Mouse (Mus musculus) lung, embryonic 16.5 days (tissue): ENCODE measurements around the gene Igf1r. TPM values are rescaled to one million over a fixed set of nuclear protein-coding genes. Genes with fewer than 3 reads are reported as not detected.

ENCODE experiments used
- ATAC-seq: fragments of 200-750 bp; cut with Nextera tagmentation; 2 replicates; pipeline ENCODE4 v1.8.0; 2017; ENCODE audit warnings: low read depth, mild to moderate bottlenecking, moderate library complexity
- H3K27ac ChIP-seq: fragments of 300-500 bp; sonication (generic); 2 replicates; pipeline ENCODE4 v1.5.1; 2014; ENCODE audit warnings: mild to moderate bottlenecking, control low read depth, low read length
- H3K27me3 ChIP-seq: fragments of 300-500 bp; sonication (generic); 2 replicates; pipeline ENCODE4 v1.6.1; 2014; ENCODE audit warnings: low read depth, low read length, mixed read lengths; ENCODE audit not compliant: control insufficient read depth, insufficient read depth
- H3K36me3 ChIP-seq: fragments of 300-500 bp; sonication (generic); 2 replicates; pipeline ENCODE4 v1.6.1; 2014; ENCODE audit warnings: low read length; ENCODE audit not compliant: control insufficient read depth, insufficient read depth
- H3K4me1 ChIP-seq: fragments of 300-500 bp; sonication (generic); replicated peaks from 2 replicates; pipeline ENCODE4 v1.6.1; 2014; ENCODE audit warnings: low read length, mixed read lengths; ENCODE audit not compliant: control insufficient read depth, insufficient read depth
- H3K4me2 ChIP-seq: fragments of 300-500 bp; sonication (generic); 2 replicates; pipeline ENCODE4 v1.6.1; 2014; ENCODE audit warnings: low read depth, low read length, control low read depth
- H3K4me3 ChIP-seq: fragments of 300-500 bp; sonication (generic); 2 replicates; pipeline ENCODE4 v1.5.1; 2014; ENCODE audit warnings: mild to moderate bottlenecking, low read length, control low read depth
- H3K9ac ChIP-seq: fragments of 300-500 bp; sonication (generic); 2 replicates; pipeline ENCODE4 v1.6.1; 2014; ENCODE audit warnings: low read length, control low read depth
- H3K9me3 ChIP-seq: fragments of 300-500 bp; sonication (generic); 2 replicates; pipeline ENCODE4 v1.6.1; 2016; ENCODE audit warnings: low read length; ENCODE audit not compliant: control insufficient read depth
- WGBS: fragments of 180-500 bp; shearing (Covaris S2); extraction: QIAGEN DNeasy Blood & Tissue Kit; methylation state at CpG from one replicate; pipeline ENCODE4 v1.1.7; 2014; 5-methylcytosine and 5-hydroxymethylcytosine counted together
- polyA plus RNA-seq: library from polyadenylated mRNA; unstranded; fragments of >200 nt; fragmentation: Nextera tagmentation; extraction: Ambion mirVana; gene quantifications from 2 replicates; pipeline ENCODE4 v1.2.1, GENCODE M21; 2015

Gene Igf1r
- polyA plus RNA-seq, 1 experiment from 2014 or later = 19.9 TPM

DNA sequence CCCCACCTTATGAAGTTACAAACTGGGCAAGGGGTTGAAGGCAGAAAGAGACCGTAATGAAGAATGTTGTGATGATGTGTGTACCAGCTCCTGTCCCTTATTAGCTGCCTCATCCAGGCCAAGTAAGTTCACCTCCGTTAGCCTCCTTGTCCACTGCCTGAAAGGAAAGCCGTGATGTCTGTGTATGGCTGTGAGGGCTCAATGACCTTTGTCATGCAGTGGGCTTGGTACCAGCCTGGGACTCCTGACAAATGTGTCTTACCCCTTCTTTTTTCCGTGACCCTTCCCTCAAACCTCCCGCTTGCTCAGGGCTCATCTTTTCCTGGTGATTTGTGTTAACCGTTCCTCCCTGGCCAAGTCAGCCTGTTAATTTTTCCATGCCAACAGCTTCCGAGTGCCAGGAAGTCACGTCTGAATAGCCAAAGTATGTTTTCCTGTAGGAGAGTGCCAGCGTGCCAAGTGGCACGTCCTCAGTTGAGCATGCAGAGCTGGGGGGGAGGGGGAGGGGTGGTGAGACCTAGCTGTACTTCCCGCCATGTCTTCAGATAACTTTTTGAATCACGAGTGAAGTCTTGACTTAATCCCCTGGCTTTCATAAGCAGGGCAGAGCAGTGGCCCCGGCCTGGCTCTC is 178.4 kb downstream of the Igf1r start:
- Histone ChIP-seq H3K4me2 (0 out of 2 replicates have a peak overlapping the region, but pooled peaks have one; percentile 8), H3K27me3 (no peaks in the 10 kb centered on the region), H3K9ac (peak overlapping the region; percentile 35; the same call in 1 of the 2 replicates), H3K9me3 (no peaks in the 10 kb centered on the region), H3K36me3 (no peaks in the 10 kb centered on the region), H3K4me3 (no peak overlapping the region), H3K27ac (peak overlapping the region; percentile 32; the same call in 1 of the 2 replicates), H3K4me1 (peaks cover 49% of the 10 kb centered on the region)
- WGBS = 43% methylated on average over 13 of the region's 13 CpGs
- ATAC-seq = no peak

DNA sequence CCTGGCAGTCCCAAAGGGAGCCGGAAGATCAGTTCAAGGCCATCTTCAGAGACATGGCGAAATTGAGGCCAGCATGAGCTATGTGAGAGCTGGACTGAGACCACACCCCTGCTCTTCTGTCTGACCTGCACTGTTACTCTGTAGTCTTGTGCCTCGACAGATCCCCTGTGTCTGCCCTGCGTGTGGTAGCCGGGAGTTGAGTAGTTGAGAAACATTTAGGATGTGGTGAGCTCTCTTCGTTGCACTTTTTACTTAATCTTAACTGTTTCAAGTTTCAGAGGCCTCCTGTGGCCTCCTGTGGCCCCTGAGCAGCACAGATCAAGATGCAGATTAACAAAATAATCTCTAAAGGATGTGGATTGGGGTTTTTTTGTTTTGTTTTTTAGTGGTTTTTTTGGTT is 181.1 kb downstream of the Igf1r start:
- Histone ChIP-seq H3K4me2 (no peak overlapping the region), H3K9me3 (no peaks in the 10 kb centered on the region), H3K27ac (no peak overlapping the region), H3K4me1 (peaks cover 35% of the 10 kb centered on the region), H3K4me3 (no peak overlapping the region), H3K27me3 (no peaks in the 10 kb centered on the region), H3K36me3 (no peaks in the 10 kb centered on the region), H3K9ac (no peak overlapping the region)
- whole genome bisulfite sequencing = 52% methylated on average over 6 of the region's 6 CpGs
- ATAC-seq = no peak

DNA sequence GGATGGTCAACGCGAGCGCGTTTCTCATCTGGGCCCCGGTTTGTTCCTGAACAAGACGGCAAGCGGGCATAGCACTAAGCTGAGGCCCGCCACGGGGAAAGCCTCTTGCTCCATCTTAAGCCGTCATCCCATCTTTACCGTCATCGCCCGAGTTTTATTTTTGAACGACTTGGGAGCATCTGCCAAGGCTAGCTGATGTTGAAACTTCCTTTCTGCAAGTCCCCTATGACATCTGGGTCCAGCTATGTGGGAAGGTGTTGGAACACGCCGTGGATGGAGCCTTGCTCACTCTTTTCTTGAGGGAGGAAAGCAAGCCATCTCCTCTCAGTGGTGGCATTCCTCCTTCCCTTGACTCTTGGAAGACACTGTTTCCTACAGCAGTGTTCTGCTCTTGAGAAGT is 182.3 kb downstream of the Igf1r start:
- no peaks in the 10 kb centered on the region for H3K27me3 ChIP-seq
- 0 out of 2 replicates have a peak overlapping the region, but pooled peaks have one; percentile 10 for H3K27ac ChIP-seq
- H3K9me3 ChIP-seq = no peaks in the 10 kb centered on the region
- peaks cover 38% of the 10 kb centered on the region for H3K4me1 ChIP-seq
- H3K36me3 ChIP-seq = no peaks in the 10 kb centered on the region
- no peak overlapping the region for H3K9ac ChIP-seq
- peak overlapping the region; percentile 34 for H3K4me2 ChIP-seq
- no peak overlapping the region for H3K4me3 ChIP-seq
- peak; percentile 62 for ATAC-seq
- WGBS = 62% methylated on average over 16 of the region's 16 CpGs

DNA sequence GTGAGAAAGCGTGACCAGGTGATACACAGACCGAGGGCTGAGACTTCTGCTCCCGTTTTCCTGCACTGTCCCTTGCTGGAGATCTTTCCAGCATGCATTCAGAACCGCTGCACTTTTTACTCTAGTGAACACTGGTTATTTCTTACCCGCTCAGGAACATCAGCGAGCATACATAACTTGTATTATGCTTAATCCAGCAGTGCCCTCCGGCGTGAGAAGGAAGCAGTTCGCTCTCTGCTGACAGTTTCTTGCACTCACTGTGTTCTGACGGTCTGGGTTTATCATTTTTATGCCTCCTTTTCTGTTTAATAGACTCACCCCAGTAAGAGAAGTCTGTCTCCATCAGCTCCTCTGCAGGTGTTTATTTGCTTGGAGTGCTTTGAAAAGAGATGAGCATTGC is 183.4 kb downstream of the Igf1r start:
- Histone ChIP-seq H3K4me1 (peaks cover 30% of the 10 kb centered on the region), H3K4me3 (no peak overlapping the region), H3K27me3 (no peaks in the 10 kb centered on the region), H3K4me2 (no peak overlapping the region), H3K27ac (no peak overlapping the region), H3K36me3 (no peaks in the 10 kb centered on the region), H3K9ac (no peak overlapping the region), H3K9me3 (no peaks in the 10 kb centered on the region)
- ATAC-seq = no peak
- WGBS = 70% methylated on average over 10 of the region's 10 CpGs

DNA sequence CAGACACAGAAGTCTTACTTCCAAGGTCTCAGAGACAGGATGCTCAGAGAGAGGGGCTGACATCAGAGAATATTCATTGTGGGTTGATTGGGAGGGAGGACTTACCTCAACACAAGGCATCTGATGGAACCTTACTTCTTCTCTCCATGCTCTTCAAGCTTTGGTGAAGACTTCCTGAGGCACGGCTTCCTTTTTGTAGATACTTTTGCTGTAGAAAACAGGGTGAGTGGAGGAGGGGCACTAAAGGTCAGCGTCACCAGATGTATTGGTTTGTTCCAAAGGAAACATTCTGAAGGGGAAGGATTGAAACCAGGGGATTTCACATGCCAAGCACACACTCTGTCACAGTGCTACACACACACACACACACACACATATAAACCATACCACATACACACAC is 186.8 kb downstream of the Igf1r start:
- Histone ChIP-seq H3K36me3 (no peaks in the 10 kb centered on the region), H3K4me2 (no peak overlapping the region), H3K4me1 (peaks cover 20% of the 10 kb centered on the region), H3K27ac (peak overlapping the region; percentile 33), H3K4me3 (no peak overlapping the region), H3K9me3 (no peaks in the 10 kb centered on the region), H3K27me3 (no peaks in the 10 kb centered on the region), H3K9ac (no peak overlapping the region)
- 39% methylated on average over 2 of the region's 2 CpGs for WGBS
- ATAC-seq = no peak

DNA sequence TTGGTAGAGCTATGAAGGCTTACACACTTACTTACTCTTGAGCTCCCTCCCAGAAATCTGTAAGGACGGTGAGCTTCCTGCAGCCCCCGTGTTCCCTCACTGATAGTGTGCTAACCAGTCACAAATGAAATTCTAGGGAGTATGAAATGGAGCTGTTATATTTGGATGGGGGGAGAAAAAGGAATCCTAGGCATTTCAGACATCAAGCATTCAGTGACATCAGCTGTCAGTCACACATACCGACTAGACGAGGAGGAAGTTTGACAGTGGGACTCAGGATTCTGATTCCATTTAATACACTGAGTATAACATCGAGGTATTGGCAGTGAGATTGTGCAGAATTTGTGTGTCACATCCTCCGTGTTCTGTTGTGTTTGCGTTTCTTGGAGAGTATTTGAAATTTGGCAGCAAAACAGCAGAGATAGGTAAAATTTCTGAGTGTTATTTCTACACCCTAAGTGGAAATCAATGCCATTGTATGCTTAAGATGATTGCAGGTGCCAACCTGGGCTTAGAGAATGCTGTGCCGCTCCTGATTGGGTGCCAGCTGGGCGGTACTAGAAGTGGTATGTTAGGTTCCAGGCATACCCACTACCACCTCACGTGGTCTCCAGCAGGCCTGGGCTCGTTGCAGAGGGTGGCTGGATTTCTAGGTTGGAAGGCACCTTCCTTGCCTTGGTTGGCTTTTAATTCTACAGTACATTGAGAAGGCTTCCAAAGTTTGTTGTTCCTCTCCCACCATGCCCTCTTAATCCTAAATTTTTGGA is 187.6 kb downstream of the Igf1r start:
- no peak for ATAC-seq
- Histone ChIP-seq H3K27ac (no peak overlapping the region), H3K9me3 (no peaks in the 10 kb centered on the region), H3K9ac (no peak overlapping the region), H3K36me3 (no peaks in the 10 kb centered on the region), H3K27me3 (no peaks in the 10 kb centered on the region), H3K4me2 (no peak overlapping the region), H3K4me3 (no peak overlapping the region), H3K4me1 (peaks cover 14% of the 10 kb centered on the region)
- WGBS = 56% methylated on average over 11 of the region's 11 CpGs

DNA sequence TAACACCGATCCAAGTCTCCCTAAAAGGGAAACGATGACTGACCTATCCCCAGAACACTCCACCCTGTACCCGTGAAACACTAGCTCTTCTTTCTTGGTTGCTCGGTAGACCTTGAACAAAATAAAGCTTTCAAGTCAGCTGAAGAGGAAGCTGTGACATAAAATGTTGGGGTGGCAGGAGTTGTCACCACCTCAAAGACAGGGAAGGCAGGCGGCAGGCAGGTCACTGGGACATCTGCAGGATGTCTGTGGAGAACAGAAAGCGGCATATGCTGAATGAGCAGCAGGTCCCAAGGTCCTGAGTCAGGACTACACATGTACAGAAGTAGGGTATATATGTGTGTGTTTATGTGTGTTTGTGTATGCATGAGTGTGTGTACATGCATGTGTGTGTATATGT is 191.6 kb downstream of the Igf1r start:
- Histone ChIP-seq H3K4me1 (peaks cover 12% of the 10 kb centered on the region), H3K27me3 (no peaks in the 10 kb centered on the region), H3K36me3 (no peaks in the 10 kb centered on the region), H3K4me2 (no peak overlapping the region), H3K27ac (no peak overlapping the region), H3K4me3 (no peak overlapping the region), H3K9ac (no peak overlapping the region), H3K9me3 (no peaks in the 10 kb centered on the region)
- no peak for ATAC-seq
- 76% methylated on average over 6 of the region's 6 CpGs for WGBS

DNA sequence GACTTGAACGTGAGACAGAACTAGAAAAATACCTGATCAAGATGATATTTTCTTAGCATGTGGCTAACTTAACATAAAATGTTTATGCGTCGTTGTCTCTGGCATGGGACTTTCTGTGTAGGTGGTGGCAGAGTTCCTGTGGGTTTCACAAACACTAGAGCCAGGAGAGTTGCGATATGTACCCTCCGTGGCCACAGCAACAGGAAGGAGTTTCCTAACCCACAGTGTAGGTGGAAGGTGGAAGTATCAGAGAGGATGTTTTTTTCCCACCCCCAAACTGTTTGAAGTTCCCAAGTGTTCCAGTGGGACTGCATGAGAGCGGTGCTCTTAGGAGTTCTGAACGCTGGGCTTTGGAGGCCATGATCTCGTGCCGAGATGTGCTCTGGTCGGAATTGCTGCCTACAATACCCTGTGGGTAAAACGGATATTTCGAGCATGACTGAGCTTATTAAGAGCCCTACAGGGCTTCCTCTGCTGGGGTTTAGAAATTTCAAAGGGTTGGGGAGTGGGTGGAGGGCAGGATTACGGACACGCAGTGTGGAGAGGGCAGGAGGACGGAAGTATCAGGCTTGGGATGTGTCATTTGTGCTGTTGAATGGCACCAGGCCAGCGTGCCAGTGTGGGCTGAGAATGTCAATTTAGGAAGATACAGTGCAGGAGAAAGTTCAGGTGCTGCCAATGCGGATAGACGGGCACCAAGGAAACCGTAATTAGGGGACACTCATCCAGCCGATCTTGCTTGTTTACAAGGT is 195.8 kb downstream of the Igf1r start:
- Histone ChIP-seq H3K9me3 (no peaks in the 10 kb centered on the region), H3K27me3 (no peaks in the 10 kb centered on the region), H3K4me2 (no peak overlapping the region), H3K27ac (no peak overlapping the region), H3K36me3 (no peaks in the 10 kb centered on the region), H3K9ac (no peak overlapping the region), H3K4me1 (peaks cover 18% of the 10 kb centered on the region), H3K4me3 (no peak overlapping the region)
- ATAC-seq = no peak; the same call in 1 of the 2 replicates
- 75% methylated on average over 20 of the region's 20 CpGs for WGBS

DNA sequence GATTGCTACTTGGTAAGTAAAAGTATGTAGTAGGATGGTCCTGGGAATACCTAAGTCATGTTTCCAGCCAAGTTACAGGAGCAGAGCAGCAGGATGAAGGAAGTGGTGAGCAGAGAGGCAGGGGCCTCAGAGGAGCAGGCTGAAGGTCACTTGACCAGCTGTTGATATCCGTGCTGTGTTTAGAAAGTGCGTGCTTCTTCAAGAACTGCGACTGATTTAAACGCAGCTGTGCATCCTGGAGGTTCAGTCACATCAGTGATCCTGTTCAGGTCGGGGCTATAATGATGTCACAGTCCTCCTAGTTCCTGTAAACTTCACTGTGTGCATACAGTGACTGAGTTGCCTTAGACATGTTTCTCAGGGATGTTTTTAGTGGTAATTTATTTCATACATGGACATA is 199.3 kb downstream of the Igf1r start:
- H3K27ac ChIP-seq = peak overlapping the region; percentile 44; the same call in 1 of the 2 replicates
- no peak overlapping the region for H3K4me3 ChIP-seq
- no peak overlapping the region for H3K4me2 ChIP-seq
- WGBS = 21% methylated on average over 5 of the region's 5 CpGs
- H3K9me3 ChIP-seq = no peaks in the 10 kb centered on the region
- peaks cover 31% of the 10 kb centered on the region for H3K4me1 ChIP-seq
- ATAC-seq = no peak; the same call in 1 of the 2 replicates
- no peaks in the 10 kb centered on the region for H3K27me3 ChIP-seq
- no peaks in the 10 kb centered on the region for H3K36me3 ChIP-seq
- H3K9ac ChIP-seq = no peak overlapping the region
